Mouse (Mus musculus): Measurements from ENCODE around the gene Ankfy1.

GRCm38 (mm10) chr11:72821041-72821440 lies 131.2 kb downstream of the Ankfy1 start:
- TF ChIP-seq CTCF (conservative IDR thresholded peaks at IDR 0.05; ENCODE audit: low read length) (no peak), NANOG (IDR thresholded peaks at IDR 0.05; ENCODE audit: borderline replicate concordance, low read length) (no peak), POU5F1 (IDR thresholded peaks at IDR 0.05; ENCODE audit: borderline replicate concordance, low read length) (no peak)
